Mouse (Mus musculus) brain, embryonic 14.5 days (tissue): ENCODE measurements at regions not wholly inside any gene's neighbourhood (a gene's known extent, or its start where the extent isn't known, plus 50 kb on each side); places are given as distances from the start of the nearest gene placed in this dataset.
"Not testable (repeated sequence)": the region's sequence is repeated elsewhere in the genome, so short reads cannot be mapped to it uniquely, and the experiment has no call there.

Experiments
- DNase-seq: peaks from one replicate; pipeline ENCODE4 v3.0.0-alpha.2; 2011; ENCODE audit warnings: low read depth
- CTCF ChIP-seq: fragments of 200-500 bp; IDR thresholded peaks from 2 replicates; pipeline ENCODE4 v1.5.1; 2012; ENCODE audit warnings: inconsistent platforms, mild to moderate bottlenecking, moderate library complexity, borderline replicate concordance; ENCODE audit not compliant: insufficient read depth, insufficient read length; ENCODE audit errors: extremely low read depth
- POLR2A ChIP-seq: fragments of 200-500 bp; IDR thresholded peaks from 2 replicates; pipeline ENCODE4 v1.6.1; 2012; ENCODE audit warnings: mild to moderate bottlenecking, inconsistent platforms, borderline replicate concordance; ENCODE audit not compliant: poor library complexity, insufficient read depth, insufficient read length, severe bottlenecking; ENCODE audit errors: extremely low read depth

DNA sequence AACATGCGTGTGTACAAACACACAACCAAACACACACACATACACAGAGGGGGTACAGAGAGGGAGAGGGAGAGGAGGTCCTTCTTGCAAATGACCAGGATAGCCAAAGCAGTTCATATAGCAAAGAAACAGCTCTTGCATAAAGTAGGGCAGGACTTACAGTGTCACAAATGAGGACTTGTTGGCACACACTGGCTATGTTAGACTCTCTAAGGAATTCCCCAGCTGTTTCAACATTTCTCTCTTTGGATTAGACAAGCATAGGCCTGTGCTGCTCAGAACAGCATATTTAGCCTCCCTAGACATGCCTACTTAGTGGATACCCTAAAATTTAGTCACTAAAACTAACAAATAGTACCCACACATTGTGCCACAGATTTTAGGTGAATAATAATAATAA lies 347.1 kb upstream of the Tbl1xr1 start:
- DNase-seq = peak; percentile 28

GRCm38 (mm10) chr3:21735688-21736087 lies 340.8 kb upstream of the Tbl1xr1 start:
- not testable (repeated sequence) for DNase-seq

More for the DNA sequence above, 347.1 kb upstream of the Tbl1xr1 start:
- TF ChIP-seq CTCF (no peak), POLR2A (no peak)

DNA sequence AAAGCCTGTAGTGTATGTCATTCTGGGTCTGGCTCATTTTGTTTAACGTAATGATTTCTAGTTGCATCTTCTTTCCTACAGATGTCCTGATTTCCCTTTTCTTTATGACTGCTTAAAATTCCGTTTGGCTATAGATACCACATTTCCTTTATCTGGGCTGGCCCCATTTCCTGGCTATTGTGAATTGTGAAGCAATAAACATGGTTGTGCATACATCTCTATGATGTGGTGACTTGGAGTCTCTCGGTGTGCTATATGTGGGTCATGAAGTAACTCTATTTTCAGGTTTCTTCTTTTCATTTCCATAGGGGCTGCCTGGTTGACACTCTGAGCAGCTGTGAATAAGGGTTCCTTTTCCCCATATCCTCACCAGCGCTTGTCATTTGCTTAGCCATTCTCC lies 336.7 kb upstream of the Tbl1xr1 start:
- no peak for TF ChIP-seq POLR2A
- no peak for TF ChIP-seq CTCF
- no peak for DNase-seq

- TF ChIP-seq POLR2A (no peak), CTCF (no peak)
Observed at GRCm38 (mm10) chr3:21744107-21744506, 332.3 kb upstream of the Tbl1xr1 start.

GRCm38 (mm10) chr3:21760516-21761218 lies 315.8 kb upstream of the Tbl1xr1 start:
- DNase-seq = no peak
- no peak for TF ChIP-seq POLR2A
- no peak for TF ChIP-seq CTCF

More at GRCm38 (mm10) chr3:21744107-21744506, 332.3 kb upstream of the Tbl1xr1 start:
- no peak for DNase-seq

GRCm38 (mm10) chr3:21761219-21761600 lies 315.2 kb upstream of the Tbl1xr1 start:
- DNase-seq = no peak
- no peak for TF ChIP-seq POLR2A
- no peak for TF ChIP-seq CTCF

GRCm38 (mm10) chr3:21761909-21762308 lies 314.5 kb upstream of the Tbl1xr1 start:
- no peak for TF ChIP-seq POLR2A
- TF ChIP-seq CTCF = no peak

DNA sequence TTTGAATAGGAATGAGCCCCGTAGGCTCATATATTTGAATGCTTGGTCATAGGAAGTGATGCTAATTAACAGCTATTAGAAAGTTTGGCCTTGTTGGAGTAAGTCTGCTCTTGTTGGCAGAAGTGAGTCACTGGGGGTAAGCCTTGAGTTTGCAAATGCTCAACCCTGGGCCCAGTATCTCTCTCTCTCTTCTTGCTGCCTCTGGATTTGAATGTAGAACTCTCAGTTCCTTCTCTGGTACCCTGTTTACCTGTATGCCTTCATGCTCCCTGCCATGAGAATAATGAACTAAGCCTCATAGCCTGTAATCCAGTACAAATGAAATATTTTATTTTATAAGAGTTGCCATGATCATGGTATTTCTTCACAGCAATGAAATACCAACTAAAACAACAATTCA lies 308.4 kb upstream of the Tbl1xr1 start:
- TF ChIP-seq POLR2A = no peak
- no peak for TF ChIP-seq CTCF
- no peak for DNase-seq

More at GRCm38 (mm10) chr3:21761909-21762308, 314.5 kb upstream of the Tbl1xr1 start:
- no peak for DNase-seq

GRCm38 (mm10) chr3:21769920-21770547 lies 306.4 kb upstream of the Tbl1xr1 start:
- TF ChIP-seq CTCF = no peak
- peak; percentile 40 for DNase-seq

- DNase-seq = peak; percentile 27
- TF ChIP-seq POLR2A (no peak), CTCF (no peak)
Observed at GRCm38 (mm10) chr3:21771752-21772298, 304.6 kb upstream of the Tbl1xr1 start.

GRCm38 (mm10) chr3:21774172-21774842 lies 302.1 kb upstream of the Tbl1xr1 start:
- no peak for DNase-seq
- TF ChIP-seq POLR2A = no peak
- TF ChIP-seq CTCF = no peak

DNA sequence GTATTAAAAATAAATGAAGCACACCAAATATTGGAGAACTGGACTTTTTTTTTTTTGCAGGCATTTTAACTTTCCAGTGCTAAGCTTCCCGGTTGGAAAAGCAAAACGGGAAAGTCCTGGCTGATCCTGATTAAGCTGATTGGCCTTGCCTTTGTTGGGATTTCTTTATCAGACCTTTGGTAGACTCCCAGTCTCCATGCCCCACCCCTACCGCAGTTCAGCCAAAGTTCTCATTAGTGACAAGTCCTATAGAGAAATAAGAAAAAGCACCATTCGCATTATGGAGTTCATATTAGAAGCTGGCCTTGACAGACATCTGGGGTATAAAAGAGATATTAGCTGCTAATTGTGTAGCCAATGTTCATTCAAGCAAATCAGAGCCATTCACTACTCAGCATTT lies 297.7 kb upstream of the Tbl1xr1 start:
- DNase-seq = peak; percentile 62
- no peak for TF ChIP-seq POLR2A
- no peak for TF ChIP-seq CTCF
